Mouse (Mus musculus): ENCODE results near the gene Tiam2. TPM values are rescaled to one million over a fixed set of nuclear protein-coding genes. Genes with fewer than 3 reads are reported as not detected.

Gene Tiam2
- polyA plus RNA-seq, 1 experiment, result 0.93 TPM

DNA sequence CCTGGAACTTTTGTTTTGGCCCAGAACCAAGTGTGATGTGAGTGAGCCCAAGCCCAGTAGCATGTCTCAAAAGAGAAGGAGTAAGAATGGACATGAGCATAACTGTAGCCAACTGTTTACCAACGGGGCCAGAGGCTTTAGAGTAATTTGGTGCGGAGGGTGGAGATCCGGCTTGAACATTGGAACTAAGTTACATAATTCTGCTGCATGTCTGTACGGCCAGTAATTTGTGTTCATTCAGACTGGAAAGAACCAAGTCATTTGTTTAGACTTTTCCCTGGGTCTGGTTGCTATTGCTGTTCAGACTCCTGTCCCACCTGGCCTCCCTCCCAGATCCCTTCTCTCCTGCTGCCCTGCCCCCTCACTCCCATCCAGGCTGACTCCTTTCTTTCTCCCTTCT lies 43.3 kb downstream of the Tiam2 start:
- TF ChIP-seq POLR2A (IDR thresholded peaks at IDR 0.05; ENCODE audit: control insufficient read depth, low read depth, low read length), result no peak
- no peak for TF ChIP-seq CTCF (IDR thresholded peaks at IDR 0.05; ENCODE audit: control insufficient read depth, insufficient read depth, insufficient replicate concordance, low read depth, low read length)
- H3K36me3 ChIP-seq (ENCODE audit: control insufficient read depth, insufficient read depth, low read length), result no peaks in the 10 kb centered on the region
- H3K4me3 ChIP-seq (ENCODE audit: control insufficient read depth, low read depth, low read length), result no peak overlapping the region
- no peaks in the 10 kb centered on the region for H3K4me1 ChIP-seq (ENCODE audit: control insufficient read depth, insufficient read depth, low read length)
- H3K27ac ChIP-seq (ENCODE audit: control insufficient read depth, insufficient read depth, low read depth, low read length), result no peak overlapping the region
- no peaks in the 10 kb centered on the region for H3K27me3 ChIP-seq (ENCODE audit: control insufficient read depth, insufficient read depth, low read length)

DNA sequence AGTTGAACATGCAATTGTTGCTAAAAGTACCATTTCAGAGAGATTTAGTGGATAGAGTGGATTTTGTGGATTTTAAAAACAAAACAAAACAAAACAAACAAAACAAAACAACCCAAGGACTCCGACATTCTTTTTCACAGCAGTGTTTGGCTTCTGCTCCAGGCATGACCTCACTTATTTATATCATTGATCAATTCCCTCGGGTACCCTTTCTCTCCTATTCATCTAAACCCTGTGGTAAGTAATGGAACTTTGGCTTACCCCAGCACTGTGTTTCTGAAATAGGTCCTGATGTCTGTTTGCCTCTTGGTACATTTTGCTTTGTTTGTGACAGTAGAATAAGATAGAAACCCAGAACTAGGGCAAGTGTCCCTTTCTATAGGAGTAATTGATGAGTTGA lies 52.2 kb downstream of the Tiam2 start:
- Histone ChIP-seq H3K4me3 (ENCODE audit: control insufficient read depth, low read depth, low read length) (no peak overlapping the region), H3K27me3 (ENCODE audit: control insufficient read depth, insufficient read depth, low read length) (no peaks in the 10 kb centered on the region)
- TF ChIP-seq CTCF (IDR thresholded peaks at IDR 0.05; ENCODE audit: control insufficient read depth, insufficient read depth, insufficient replicate concordance, low read depth, low read length) (no peak), POLR2A (IDR thresholded peaks at IDR 0.05; ENCODE audit: control insufficient read depth, low read depth, low read length) (no peak)

DNA sequence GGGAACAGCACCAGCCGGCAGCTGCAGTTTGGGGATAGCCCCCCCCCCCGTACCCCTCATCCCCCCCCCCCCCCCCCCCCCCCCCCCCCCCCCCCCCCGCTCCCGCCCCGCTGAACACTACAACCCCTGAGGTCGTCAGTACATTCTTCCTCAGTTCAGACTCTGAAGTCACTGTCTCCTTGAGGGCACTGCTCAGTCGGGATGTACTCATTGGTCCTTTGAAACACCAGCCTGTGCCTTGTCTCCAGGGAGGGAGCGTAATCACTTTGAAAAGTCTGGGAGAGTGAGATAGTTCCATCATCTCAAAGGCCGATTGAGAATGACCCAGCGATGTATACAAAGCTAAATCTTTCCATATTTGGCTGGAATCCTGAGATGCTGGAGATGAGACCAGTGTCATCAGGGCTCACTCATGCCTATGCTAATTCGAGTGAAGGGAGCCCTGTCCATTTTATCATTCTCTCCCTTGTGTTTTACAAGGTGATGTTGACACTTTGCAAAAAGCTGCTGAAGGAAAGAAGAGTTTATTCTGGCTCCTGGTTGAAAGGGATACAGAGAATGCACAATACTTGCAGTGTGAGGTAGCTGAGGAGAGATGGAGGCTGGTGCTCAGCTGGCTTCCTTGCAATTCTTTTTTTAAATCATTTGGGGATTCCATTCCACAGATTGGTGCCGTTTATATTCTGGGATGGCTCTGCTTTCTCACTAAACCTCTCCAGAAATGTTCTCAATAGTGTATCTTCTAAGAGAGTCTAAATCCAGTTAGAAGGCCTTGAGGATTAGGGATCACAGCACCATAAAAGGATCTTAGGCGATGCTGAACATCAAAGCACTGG lies 53.6 kb downstream of the Tiam2 start:
- TF ChIP-seq CTCF (IDR thresholded peaks at IDR 0.05; ENCODE audit: control insufficient read depth, insufficient read depth, insufficient replicate concordance, low read depth, low read length) (no peak), POLR2A (IDR thresholded peaks at IDR 0.05; ENCODE audit: control insufficient read depth, low read depth, low read length) (no peak)
- H3K4me3 ChIP-seq (ENCODE audit: control insufficient read depth, low read depth, low read length), result no peak overlapping the region
- no peaks in the 10 kb centered on the region for H3K27me3 ChIP-seq (ENCODE audit: control insufficient read depth, insufficient read depth, low read length)
- H3K4me1 ChIP-seq (ENCODE audit: control insufficient read depth, insufficient read depth, low read length), result no peaks in the 10 kb centered on the region
- H3K27ac ChIP-seq (ENCODE audit: control insufficient read depth, insufficient read depth, low read depth, low read length), result no peak overlapping the region
- H3K36me3 ChIP-seq (ENCODE audit: control insufficient read depth, insufficient read depth, low read length), result no peaks in the 10 kb centered on the region

More for the DNA sequence above, 52.2 kb downstream of the Tiam2 start:
- Histone ChIP-seq H3K36me3 (ENCODE audit: control insufficient read depth, insufficient read depth, low read length) (no peaks in the 10 kb centered on the region), H3K4me1 (ENCODE audit: control insufficient read depth, insufficient read depth, low read length) (no peaks in the 10 kb centered on the region), H3K27ac (ENCODE audit: control insufficient read depth, insufficient read depth, low read depth, low read length) (no peak overlapping the region)

DNA sequence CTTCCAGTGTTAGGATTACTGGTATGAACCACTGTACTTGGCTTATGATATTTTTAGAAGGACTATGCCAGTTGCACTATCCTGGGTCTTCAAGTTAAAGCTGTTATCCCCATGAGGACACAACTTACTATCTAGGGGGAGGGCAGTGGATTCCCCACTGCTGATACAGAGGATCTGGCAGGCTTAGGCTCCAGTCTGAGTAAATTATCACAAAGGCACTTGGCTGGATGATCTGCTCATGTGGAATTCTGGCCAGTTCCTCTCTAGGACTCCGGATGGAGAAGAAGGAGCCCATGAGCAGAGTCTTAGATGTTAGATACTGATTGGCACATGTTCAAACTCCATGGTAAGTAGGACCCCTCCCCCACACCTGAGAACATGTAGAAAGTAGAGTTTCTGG lies 59.0 kb downstream of the Tiam2 start:
- TF ChIP-seq POLR2A (IDR thresholded peaks at IDR 0.05; ENCODE audit: control insufficient read depth, low read depth, low read length) (no peak), CTCF (IDR thresholded peaks at IDR 0.05; ENCODE audit: control insufficient read depth, insufficient read depth, insufficient replicate concordance, low read depth, low read length) (no peak)
- Histone ChIP-seq H3K27ac (ENCODE audit: control insufficient read depth, insufficient read depth, low read depth, low read length) (no peak overlapping the region), H3K27me3 (ENCODE audit: control insufficient read depth, insufficient read depth, low read length) (no peaks in the 10 kb centered on the region), H3K36me3 (ENCODE audit: control insufficient read depth, insufficient read depth, low read length) (no peaks in the 10 kb centered on the region), H3K4me1 (ENCODE audit: control insufficient read depth, insufficient read depth, low read length) (no peaks in the 10 kb centered on the region), H3K4me3 (ENCODE audit: control insufficient read depth, low read depth, low read length) (no peak overlapping the region)

DNA sequence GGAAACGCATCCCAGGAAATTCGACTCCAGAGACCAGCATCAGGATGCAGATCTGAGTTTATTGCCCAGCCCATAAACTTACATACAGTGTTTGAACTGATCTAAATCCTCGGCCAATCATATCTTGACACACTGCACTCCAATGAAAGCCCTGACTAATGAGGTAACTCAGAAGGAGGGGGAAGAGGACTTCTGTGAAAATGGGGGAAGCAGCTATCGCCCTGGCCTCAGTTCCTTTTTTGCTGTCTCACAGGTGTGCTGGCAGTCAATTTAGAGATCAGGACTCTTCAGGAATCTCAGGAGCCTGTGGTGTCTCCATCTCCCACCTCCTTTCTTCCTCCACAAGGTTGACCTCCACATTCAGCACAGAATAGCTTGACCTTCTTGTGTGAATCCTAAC lies 61.4 kb downstream of the Tiam2 start:
- Histone ChIP-seq H3K4me1 (ENCODE audit: control insufficient read depth, insufficient read depth, low read length) (no peaks in the 10 kb centered on the region), H3K4me3 (ENCODE audit: control insufficient read depth, low read depth, low read length) (no peak overlapping the region), H3K27ac (ENCODE audit: control insufficient read depth, insufficient read depth, low read depth, low read length) (no peak overlapping the region), H3K27me3 (ENCODE audit: control insufficient read depth, insufficient read depth, low read length) (no peaks in the 10 kb centered on the region), H3K36me3 (ENCODE audit: control insufficient read depth, insufficient read depth, low read length) (no peaks in the 10 kb centered on the region)
- TF ChIP-seq POLR2A (IDR thresholded peaks at IDR 0.05; ENCODE audit: control insufficient read depth, low read depth, low read length) (no peak), CTCF (IDR thresholded peaks at IDR 0.05; ENCODE audit: control insufficient read depth, insufficient read depth, insufficient replicate concordance, low read depth, low read length) (no peak)

DNA sequence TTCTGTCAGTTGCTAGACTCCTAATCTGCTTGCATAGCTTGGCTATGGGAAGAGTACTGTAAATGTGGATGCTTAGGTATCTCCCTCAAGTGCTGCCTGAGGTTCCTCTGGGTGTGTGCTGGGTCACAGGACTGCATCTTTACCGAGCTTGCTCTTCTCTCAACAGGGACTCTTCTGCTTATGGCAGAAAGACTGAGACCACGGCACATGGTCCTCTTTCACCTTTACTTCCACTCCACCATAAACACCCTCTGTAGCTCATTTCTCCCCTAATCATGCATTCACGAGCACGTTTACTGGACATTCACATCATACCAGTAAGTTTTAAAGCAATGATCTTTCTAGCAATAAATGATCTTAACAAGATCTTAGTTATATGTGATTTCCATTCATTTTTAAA lies 63.4 kb downstream of the Tiam2 start:
- Histone ChIP-seq H3K36me3 (ENCODE audit: control insufficient read depth, insufficient read depth, low read length) (no peaks in the 10 kb centered on the region), H3K27me3 (ENCODE audit: control insufficient read depth, insufficient read depth, low read length) (no peaks in the 10 kb centered on the region), H3K4me3 (ENCODE audit: control insufficient read depth, low read depth, low read length) (no peak overlapping the region), H3K4me1 (ENCODE audit: control insufficient read depth, insufficient read depth, low read length) (no peaks in the 10 kb centered on the region), H3K27ac (ENCODE audit: control insufficient read depth, insufficient read depth, low read depth, low read length) (no peak overlapping the region)
- TF ChIP-seq POLR2A (IDR thresholded peaks at IDR 0.05; ENCODE audit: control insufficient read depth, low read depth, low read length), result no peak
- TF ChIP-seq CTCF (IDR thresholded peaks at IDR 0.05; ENCODE audit: control insufficient read depth, insufficient read depth, insufficient replicate concordance, low read depth, low read length), result no peak

DNA sequence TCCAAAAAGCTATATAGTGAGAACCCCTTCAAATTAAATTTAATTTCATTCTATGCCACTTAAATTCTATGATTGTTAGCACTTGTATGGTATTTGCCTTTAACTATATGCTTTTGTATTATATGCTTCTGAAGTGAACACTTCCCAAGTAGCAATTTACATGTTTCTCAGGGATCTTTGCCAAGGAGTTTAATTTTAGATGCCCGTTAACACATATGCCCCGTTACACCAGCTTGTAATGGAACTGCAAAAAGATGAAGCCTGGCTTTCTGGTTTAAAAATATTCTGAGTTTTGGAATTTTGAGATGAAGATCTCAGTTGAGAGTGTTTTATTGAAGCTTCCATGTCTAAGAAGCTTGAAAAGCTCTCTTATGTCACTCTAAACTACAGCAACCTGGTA lies 67.6 kb downstream of the Tiam2 start:
- TF ChIP-seq POLR2A (IDR thresholded peaks at IDR 0.05; ENCODE audit: control insufficient read depth, low read depth, low read length) (no peak), CTCF (IDR thresholded peaks at IDR 0.05; ENCODE audit: control insufficient read depth, insufficient read depth, insufficient replicate concordance, low read depth, low read length) (no peak)
- H3K4me1 ChIP-seq (ENCODE audit: control insufficient read depth, insufficient read depth, low read length), result no peaks in the 10 kb centered on the region
- H3K27ac ChIP-seq (ENCODE audit: control insufficient read depth, insufficient read depth, low read depth, low read length), result no peak overlapping the region

More for the DNA sequence above, 67.6 kb downstream of the Tiam2 start:
- Histone ChIP-seq H3K36me3 (ENCODE audit: control insufficient read depth, insufficient read depth, low read length) (no peaks in the 10 kb centered on the region), H3K4me3 (ENCODE audit: control insufficient read depth, low read depth, low read length) (no peak overlapping the region), H3K27me3 (ENCODE audit: control insufficient read depth, insufficient read depth, low read length) (no peaks in the 10 kb centered on the region)
